Mouse (Mus musculus): Measurements from ENCODE around the gene Hsd17b6. TPM values are rescaled to one million over a fixed set of nuclear protein-coding genes. Genes with fewer than 3 reads are reported as not detected.

Hsd17b6 gene
- polyA plus RNA-seq, 1 experiment from 2014 or later = not detected

- DNase-seq (ENCODE audit: low spot score) (no peak), ATAC-seq (no peak)
- Histone ChIP-seq H3K27ac (ENCODE audit: low read length) (no peak overlapping the region), H3K9me3 (ENCODE audit: low read length) (no peaks in the 10 kb centered on the region), H3K4me2 (replicated peaks; ENCODE audit: low read depth, low read length) (no peak overlapping the region), H3K9ac (replicated peaks; ENCODE audit: low read depth) (no peak overlapping the region), H3K4me3 (ENCODE audit: low read depth, low read length) (no peak overlapping the region), H3K27me3 (replicated peaks; ENCODE audit: insufficient read depth, low read length) (no peaks in the 10 kb centered on the region), H3K4me1 (ENCODE audit: insufficient read depth, low read depth, low read length) (peaks cover 7% of the 10 kb centered on the region; the same call in 1 of the 2 replicates), H3K36me3 (ENCODE audit: insufficient read depth, low read length) (peaks cover 31% of the 10 kb centered on the region; the same call in 1 of the 2 replicates)
- TF ChIP-seq EP300 (IDR thresholded peaks at IDR 0.05) = no peak
- no peak for TF ChIP-seq CTCF (IDR thresholded peaks at IDR 0.05)
- WGBS = 54% methylated on average over 3 of the region's 3 CpGs
Observed at GRCm38 (mm10) chr10:128043041-128043835, 35.8 kb upstream of the Hsd17b6 start.

- no peak for ATAC-seq
- Histone ChIP-seq H3K27ac (ENCODE audit: low read length) (no peak overlapping the region), H3K4me2 (replicated peaks; ENCODE audit: low read depth, low read length) (no peak overlapping the region), H3K4me1 (ENCODE audit: insufficient read depth, low read depth, low read length) (peaks cover 8% of the 10 kb centered on the region; the same call in 1 of the 2 replicates), H3K36me3 (ENCODE audit: insufficient read depth, low read length) (peaks cover 27% of the 10 kb centered on the region; the same call in 1 of the 2 replicates), H3K27me3 (replicated peaks; ENCODE audit: insufficient read depth, low read length) (no peaks in the 10 kb centered on the region), H3K4me3 (ENCODE audit: low read depth, low read length) (no peak overlapping the region), H3K9ac (replicated peaks; ENCODE audit: low read depth) (no peak overlapping the region), H3K9me3 (ENCODE audit: low read length) (no peaks in the 10 kb centered on the region)
- DNase-seq (ENCODE audit: low spot score) = no peak
- WGBS = 89% methylated on average over 3 of the region's 3 CpGs
- no peak for TF ChIP-seq CTCF (IDR thresholded peaks at IDR 0.05)
- no peak for TF ChIP-seq EP300 (IDR thresholded peaks at IDR 0.05)
Observed at GRCm38 (mm10) chr10:128042466-128042865, 35.1 kb upstream of the Hsd17b6 start.

- ATAC-seq (no peak), DNase-seq (ENCODE audit: low spot score) (no peak)
- H3K9ac ChIP-seq (replicated peaks; ENCODE audit: low read depth) = no peak overlapping the region
- no peak for TF ChIP-seq CTCF (IDR thresholded peaks at IDR 0.05)
- TF ChIP-seq EP300 (IDR thresholded peaks at IDR 0.05) = no peak
- peaks cover 13% of the 10 kb centered on the region; the same call in 1 of the 2 replicates for H3K4me1 ChIP-seq (ENCODE audit: insufficient read depth, low read depth, low read length)
- WGBS = 66% methylated on average over 4 of the region's 4 CpGs
- H3K27ac ChIP-seq (ENCODE audit: low read length) = no peak overlapping the region
- no peak overlapping the region for H3K4me2 ChIP-seq (replicated peaks; ENCODE audit: low read depth, low read length)
- no peaks in the 10 kb centered on the region for H3K27me3 ChIP-seq (replicated peaks; ENCODE audit: insufficient read depth, low read length)
- H3K36me3 ChIP-seq (ENCODE audit: insufficient read depth, low read length) = peaks cover 24% of the 10 kb centered on the region; the same call in 1 of the 2 replicates
- no peak overlapping the region for H3K4me3 ChIP-seq (ENCODE audit: low read depth, low read length)
- H3K9me3 ChIP-seq (ENCODE audit: low read length) = no peaks in the 10 kb centered on the region
Observed at GRCm38 (mm10) chr10:128041636-128042035, 34.2 kb upstream of the Hsd17b6 start.

- Histone ChIP-seq H3K4me2 (replicated peaks; ENCODE audit: low read depth, low read length) (no peak overlapping the region), H3K9me3 (ENCODE audit: low read length) (no peaks in the 10 kb centered on the region), H3K9ac (replicated peaks; ENCODE audit: low read depth) (no peak overlapping the region), H3K27me3 (replicated peaks; ENCODE audit: insufficient read depth, low read length) (no peaks in the 10 kb centered on the region), H3K36me3 (ENCODE audit: insufficient read depth, low read length) (peaks cover 18% of the 10 kb centered on the region; the same call in 1 of the 2 replicates), H3K27ac (ENCODE audit: low read length) (no peak overlapping the region), H3K4me3 (ENCODE audit: low read depth, low read length) (no peak overlapping the region), H3K4me1 (ENCODE audit: insufficient read depth, low read depth, low read length) (peaks cover 13% of the 10 kb centered on the region; the same call in 1 of the 2 replicates)
- WGBS = 87% methylated on average over 5 of the region's 5 CpGs
- no peak for DNase-seq (ENCODE audit: low spot score)
- TF ChIP-seq EP300 (IDR thresholded peaks at IDR 0.05) = no peak
- no peak for TF ChIP-seq CTCF (IDR thresholded peaks at IDR 0.05)
- ATAC-seq = no peak
Observed at GRCm38 (mm10) chr10:128040293-128040692, 32.9 kb upstream of the Hsd17b6 start.

GRCm38 (mm10) chr10:128039858-128040257 lies 32.4 kb upstream of the Hsd17b6 start:
- Histone ChIP-seq H3K27ac (ENCODE audit: low read length) (no peak overlapping the region), H3K27me3 (replicated peaks; ENCODE audit: insufficient read depth, low read length) (no peaks in the 10 kb centered on the region), H3K9me3 (ENCODE audit: low read length) (no peaks in the 10 kb centered on the region), H3K4me3 (ENCODE audit: low read depth, low read length) (no peak overlapping the region), H3K36me3 (ENCODE audit: insufficient read depth, low read length) (peaks cover 18% of the 10 kb centered on the region; the same call in 1 of the 2 replicates), H3K9ac (replicated peaks; ENCODE audit: low read depth) (no peak overlapping the region), H3K4me1 (ENCODE audit: insufficient read depth, low read depth, low read length) (peaks cover 13% of the 10 kb centered on the region; the same call in 1 of the 2 replicates), H3K4me2 (replicated peaks; ENCODE audit: low read depth, low read length) (no peak overlapping the region)
- no peak for ATAC-seq
- DNase-seq (ENCODE audit: low spot score) = no peak
- 58% methylated on average over 3 of the region's 3 CpGs for WGBS
- TF ChIP-seq CTCF (IDR thresholded peaks at IDR 0.05) = no peak
- no peak for TF ChIP-seq EP300 (IDR thresholded peaks at IDR 0.05)

GRCm38 (mm10) chr10:128039167-128039566 lies 31.8 kb upstream of the Hsd17b6 start:
- H3K9ac ChIP-seq (replicated peaks; ENCODE audit: low read depth) = no peak overlapping the region

More at GRCm38 (mm10) chr10:128039167-128039566, 31.8 kb upstream of the Hsd17b6 start:
- ATAC-seq = no peak
- Histone ChIP-seq H3K4me1 (ENCODE audit: insufficient read depth, low read depth, low read length) (peaks cover 13% of the 10 kb centered on the region; the same call in 1 of the 2 replicates), H3K27me3 (replicated peaks; ENCODE audit: insufficient read depth, low read length) (no peaks in the 10 kb centered on the region), H3K27ac (ENCODE audit: low read length) (no peak overlapping the region), H3K36me3 (ENCODE audit: insufficient read depth, low read length) (peaks cover 13% of the 10 kb centered on the region; the same call in 1 of the 2 replicates), H3K4me3 (ENCODE audit: low read depth, low read length) (no peak overlapping the region), H3K4me2 (replicated peaks; ENCODE audit: low read depth, low read length) (no peak overlapping the region), H3K9me3 (ENCODE audit: low read length) (no peaks in the 10 kb centered on the region)
- no peak for DNase-seq (ENCODE audit: low spot score)
- TF ChIP-seq EP300 (IDR thresholded peaks at IDR 0.05) (no peak), CTCF (IDR thresholded peaks at IDR 0.05) (no peak)
- WGBS = 33% methylated on average over 5 of the region's 5 CpGs

All from lung, postnatal 0 days (tissue).